Mouse (Mus musculus) kidney, adult 2 months (tissue): ENCODE measurements at regions not wholly inside any gene's neighbourhood (a gene's known extent, or its start where the extent isn't known, plus 50 kb on each side); places are given as distances from the start of the nearest gene placed in this dataset.

Experiments used
- CTCF ChIP-seq: fragments of 200-500 bp; conservative IDR thresholded peaks from 2 replicates; pipeline ENCODE4 v1.5.1; 2011; ENCODE audit warnings: low read depth, mild to moderate bottlenecking, control low read depth, low read length, moderate library complexity, mixed read lengths; ENCODE audit not compliant: insufficient read depth, insufficient read length
- POLR2A ChIP-seq: fragments of 200-500 bp; IDR thresholded peaks from one replicate; pipeline ENCODE4 v1.6.1; 2011; ENCODE audit warnings: low read depth, low read length, control low read depth

- TF ChIP-seq POLR2A: no peak
- TF ChIP-seq CTCF: no peak
These were observed 132.3 kb upstream of the Foxq1 start for GRCm38 (mm10) chr13:31423599-31423998.
